Mouse (Mus musculus) layer of hippocampus, adult 2 months (tissue): ENCODE data around the gene Zmym5. TPM values are rescaled to one million over a fixed set of nuclear protein-coding genes. Genes with fewer than 3 reads are reported as not detected.
"Not testable (repeated sequence)": the region's sequence is repeated elsewhere in the genome, so short reads cannot be mapped to it uniquely, and the experiment has no call there.

ENCODE experiments used
- DNase-seq, 2 experiments: peaks; one replicate each; pipeline ENCODE4 v3.0.0; 2022; ENCODE audit warnings: low spot score in 2 of 2
- H3K27ac ChIP-seq: fragments of 200-600 bp; 2 replicates; pipeline ENCODE4 v1.8.1; 2022
- H3K4me3 ChIP-seq: fragments of 200-600 bp; 2 replicates; pipeline ENCODE4 v1.8.1; 2022; ENCODE audit warnings: mild to moderate bottlenecking
- CTCF ChIP-seq: fragments of 200-600 bp; conservative IDR thresholded peaks from 2 replicates; pipeline ENCODE4 v1.8.1; 2022; ENCODE audit warnings: antibody characterized with exemption, mild to moderate bottlenecking, moderate library complexity
- total RNA-seq, 2 experiments: library from RNA; stranded (reverse); gene quantifications; 2 replicates each; pipeline ENCODE4 v1.2.3; 2021

Zmym5 gene
- total RNA-seq, 2 experiments from 2014 or later: 28.0 to 32.2 TPM

DNA sequence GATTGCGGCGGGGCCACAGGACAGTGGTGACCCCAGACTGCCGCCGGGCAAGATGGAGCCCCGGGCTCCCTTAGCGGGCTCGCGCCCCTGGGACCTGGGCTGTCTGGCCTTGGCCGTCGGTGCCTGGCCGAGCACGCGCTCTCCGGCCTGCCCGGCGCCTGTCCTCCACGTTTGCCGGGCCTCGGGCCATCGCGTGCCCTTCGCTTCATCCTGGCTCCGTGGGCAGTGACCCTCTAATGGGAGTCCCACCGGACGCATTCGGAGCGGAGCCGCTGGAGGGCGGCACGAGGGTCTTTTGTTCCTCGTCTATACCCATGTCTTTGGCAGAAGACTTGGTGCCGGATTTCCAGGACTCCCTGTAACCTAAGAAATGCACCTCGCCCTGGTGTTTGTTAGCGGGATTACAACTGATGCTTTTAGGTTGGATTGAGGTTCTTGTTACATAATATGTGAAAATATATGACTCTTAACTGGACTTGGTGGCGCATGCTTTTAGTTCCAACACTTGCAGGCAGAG, 1.1 kb upstream of the Zmym5 start:
- Histone ChIP-seq H3K4me3 (peak overlapping the region; percentile 63), H3K27ac (peak overlapping the region; percentile 95)
- peak; percentile 56 to 70 for DNase-seq
- peak; percentile 79 for TF ChIP-seq CTCF

- Histone ChIP-seq H3K4me3 (peak overlapping the region; percentile 76), H3K27ac (peak overlapping the region; percentile 90)
- not testable (repeated sequence) for DNase-seq
Observed at GRCm38 (mm10) chr14:56810781-56811690, 480 bp downstream of the Zmym5 start.

DNA sequence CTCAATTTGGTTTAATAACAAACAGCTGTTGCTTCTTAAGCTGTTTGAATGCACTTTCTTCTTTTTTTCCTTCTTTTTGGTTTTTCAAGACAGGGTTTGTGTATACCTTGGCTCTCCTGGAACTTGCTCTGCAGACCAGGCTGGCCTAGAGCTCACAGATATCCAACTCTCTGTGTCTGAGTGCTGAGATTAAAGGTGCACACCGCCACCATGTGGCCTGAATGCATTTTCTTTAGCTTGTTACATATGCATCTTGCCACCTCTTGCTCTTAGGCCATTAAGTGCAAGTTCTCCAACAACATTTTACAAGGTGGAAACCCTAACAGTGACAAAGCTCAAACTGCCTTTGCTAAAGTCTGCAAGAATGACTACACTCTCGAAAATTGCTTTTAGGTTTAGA, 18.3 kb downstream of the Zmym5 start:
- Histone ChIP-seq H3K27ac (no peak overlapping the region), H3K4me3 (no peak overlapping the region)
- TF ChIP-seq CTCF: peak; percentile 69
- DNase-seq: peak in 1 of 2 experiments; percentile 36

GRCm38 (mm10) chr14:56784575-56784974, 26.9 kb downstream of the Zmym5 start:
- H3K27ac ChIP-seq: no peak overlapping the region
- no peak for TF ChIP-seq CTCF
- no peak overlapping the region for H3K4me3 ChIP-seq
- no peak for DNase-seq

DNA sequence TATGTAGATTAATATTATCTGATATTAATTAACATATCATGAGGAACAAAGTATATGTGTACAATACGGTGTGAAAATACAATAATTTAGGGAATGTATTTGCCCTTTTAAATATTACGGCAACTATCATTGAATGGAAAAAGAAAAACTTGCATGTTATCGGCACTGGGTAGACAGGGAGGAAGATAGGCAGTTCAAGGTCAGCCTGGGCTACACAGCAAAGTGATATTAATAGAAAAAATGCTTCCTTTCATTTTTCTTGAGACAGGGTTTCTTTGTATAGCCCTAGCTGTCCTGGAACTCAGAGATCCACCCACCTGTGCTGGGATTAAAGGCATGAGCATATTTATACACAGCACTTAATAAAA, 32.6 kb downstream of the Zmym5 start:
- peak overlapping the region; percentile 95 for H3K27ac ChIP-seq
- no peak for TF ChIP-seq CTCF
- H3K4me3 ChIP-seq: peak overlapping the region; percentile 93
- no peak for DNase-seq

- Histone ChIP-seq H3K4me3 (peak within 1 kb of the TSS; percentile 93), H3K27ac (peak within 1 kb of the TSS; percentile 95)
- peak; percentile 96 to 97 for DNase-seq
- TF ChIP-seq CTCF: no peak
Observed at GRCm38 (mm10) chr14:56778200-56778932, 33.1 kb downstream of the Zmym5 start, which contains the start of gene Pspc1. Gene Pspc1, minus strand, starts transcription at chr14:56778316.

GRCm38 (mm10) chr14:56777360-56778136, 34.0 kb downstream of the Zmym5 start:
- peak overlapping the region; percentile 95 for H3K27ac ChIP-seq

GRCm38 (mm10) chr14:56776571-56777238, 34.8 kb downstream of the Zmym5 start:
- DNase-seq: no peak
- H3K4me3 ChIP-seq: peak overlapping the region; percentile 93
- no peak overlapping the region for H3K27ac ChIP-seq
- TF ChIP-seq CTCF: no peak

More at GRCm38 (mm10) chr14:56777360-56778136, 34.0 kb downstream of the Zmym5 start:
- 0 out of 2 replicates have a peak, but pooled peaks have one; percentile 1 for TF ChIP-seq CTCF
- DNase-seq: peak; percentile 23 to 54
- peak overlapping the region; percentile 93 for H3K4me3 ChIP-seq

- TF ChIP-seq CTCF: no peak
- Histone ChIP-seq H3K4me3 (peak overlapping the region; percentile 93; the same call in 1 of the 2 replicates), H3K27ac (no peak overlapping the region)
- DNase-seq: no peak
Observed at GRCm38 (mm10) chr14:56775416-56775815, 36.1 kb downstream of the Zmym5 start.

DNA sequence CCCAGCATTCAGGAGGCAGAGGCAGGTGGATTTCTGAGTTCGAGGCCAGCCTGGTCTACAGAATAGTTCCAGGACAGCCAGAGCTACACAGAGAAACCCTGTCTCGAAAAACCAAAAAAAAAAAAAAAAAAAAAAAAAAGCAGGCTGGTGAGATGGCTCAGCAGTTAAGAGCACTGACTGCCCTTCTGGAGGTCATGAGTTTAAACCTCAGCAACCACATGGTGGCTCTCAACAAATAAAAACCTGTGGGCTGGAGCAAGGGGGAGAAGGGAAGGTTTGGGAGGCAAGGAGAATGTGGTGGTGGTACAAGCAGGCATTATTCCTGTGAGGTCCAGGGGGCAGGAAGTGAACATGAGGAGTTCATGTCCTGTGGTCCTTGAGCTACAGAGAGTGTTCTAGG, 45.1 kb downstream of the Zmym5 start:
- not testable (repeated sequence) for H3K4me3 ChIP-seq, H3K27ac ChIP-seq, DNase-seq

DNA sequence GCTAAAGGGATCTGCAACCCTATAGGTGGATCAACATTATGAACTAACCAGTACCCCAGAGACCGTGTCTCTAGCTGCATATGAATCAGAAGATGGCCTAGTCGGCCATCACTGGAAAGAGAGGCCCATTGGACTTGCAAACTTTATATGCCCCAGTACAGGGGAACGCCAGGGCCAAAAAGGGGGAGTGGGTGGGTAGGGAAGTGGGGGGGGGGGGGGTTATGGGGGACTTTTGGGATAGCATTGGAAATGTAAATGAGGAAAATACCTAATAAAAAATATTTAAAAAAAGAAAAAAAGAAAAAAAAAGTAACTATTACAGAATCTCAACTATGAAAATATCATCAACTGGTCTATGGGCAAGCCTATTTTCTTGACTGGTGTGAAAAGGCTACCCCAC, 46.4 kb downstream of the Zmym5 start:
- DNase-seq, H3K4me3 ChIP-seq, H3K27ac ChIP-seq: not testable (repeated sequence)

- TF ChIP-seq CTCF: no peak
Observed at GRCm38 (mm10) chr14:56751282-56751681, 60.2 kb downstream of the Zmym5 start.

More at GRCm38 (mm10) chr14:56751282-56751681, 60.2 kb downstream of the Zmym5 start:
- Histone ChIP-seq H3K4me3 (no peak overlapping the region), H3K27ac (no peak overlapping the region)
- DNase-seq: no peak

Other genes starting within 250 kb of the Zmym5 start
- 1 to 10 TPM; 3.5 to 3.6 TPM for gene Cenpj, start 236.3 kb downstream of the Zmym5 start, total RNA-seq
- 1 to 10 TPM; 4.3 to 5.0 TPM for gene Parp4, start 236.1 kb downstream of the Zmym5 start, total RNA-seq
- gene Mphosph8, start 143.5 kb downstream of the Zmym5 start, total RNA-seq: 10 to 100 TPM; 52.2 to 54.6 TPM
- 10 to 100 TPM; 59.5 to 70.8 TPM for gene Pspc1, start 33.4 kb downstream of the Zmym5 start, total RNA-seq
- 100 to 1,000 TPM in 1 of 2 experiments, 10 to 100 TPM in 1; 93.1 to 103 TPM for gene Zmym2, start 74.9 kb upstream of the Zmym5 start, total RNA-seq
- gene Gja3, start 246.4 kb upstream of the Zmym5 start, total RNA-seq: under 1 TPM; 0.32 to 0.33 TPM